Mouse (Mus musculus): ENCODE results near the gene Rgl2.
"Not testable (repeated sequence)": the region's sequence is repeated elsewhere in the genome, so short reads cannot be mapped to it uniquely, and the experiment has no call there.

Rgl2 gene

DNA sequence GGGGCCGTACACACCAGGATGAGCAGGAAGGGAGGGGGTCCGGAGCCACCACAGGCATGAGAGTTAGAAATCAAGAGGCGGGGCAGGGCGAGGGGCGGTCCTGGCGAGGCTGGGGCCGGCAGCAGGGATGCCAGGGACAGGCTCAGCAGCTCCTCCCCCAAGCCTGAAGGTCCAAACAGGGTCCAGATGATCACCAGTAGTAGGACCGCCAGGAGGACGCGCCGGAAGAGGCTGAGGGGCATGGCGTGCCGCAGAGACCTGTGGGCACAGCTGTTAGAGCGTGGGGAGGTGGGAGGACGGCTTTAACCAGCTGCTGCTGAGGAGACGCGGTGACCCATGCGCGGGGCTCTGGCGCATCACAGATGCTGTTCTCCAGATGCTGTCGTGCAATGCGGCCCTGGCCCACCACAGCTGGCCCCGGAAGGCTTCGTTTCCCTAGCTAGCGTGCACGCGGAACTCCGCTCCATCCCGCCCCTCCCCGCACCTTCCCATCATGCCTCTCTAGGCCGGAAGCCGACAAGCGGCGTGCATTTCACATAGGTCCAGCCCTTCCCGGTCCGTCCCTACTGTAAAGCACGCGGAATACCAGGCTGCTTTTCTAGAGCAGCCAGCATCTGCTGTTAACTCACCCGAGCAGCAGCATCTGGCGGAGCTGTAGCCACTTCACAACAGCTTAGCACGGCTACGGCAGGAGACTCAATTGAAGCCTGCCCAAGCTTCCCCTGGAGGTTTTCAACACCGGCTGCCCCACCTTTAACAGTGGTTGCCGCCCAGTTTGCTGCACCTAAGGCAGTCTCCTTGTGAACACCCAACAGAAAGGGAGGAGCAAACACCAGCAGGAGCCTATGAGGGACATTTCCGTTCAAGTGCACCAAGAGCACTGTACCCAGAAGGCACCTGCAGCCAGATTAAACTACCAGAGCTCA is 21.9 kb downstream of the Rgl2 start, which contains the start of gene B3galt4:
Gene B3galt4, minus strand, starts transcription at position 468 of the 926 bp plus-strand sequence.
- DNase-seq: peak; percentile 87

- not testable (repeated sequence) for DNase-seq
Measured at GRCm38 (mm10) chr17:33952015-33952414, 22.7 kb downstream of the Rgl2 start.

GRCm38 (mm10) chr17:33952879-33953278 is 23.5 kb downstream of the Rgl2 start:
- no peak for DNase-seq

- no peak for DNase-seq
Measured at GRCm38 (mm10) chr17:33953310-33953709, 24.0 kb downstream of the Rgl2 start.

GRCm38 (mm10) chr17:33953961-33954565 is 24.7 kb downstream of the Rgl2 start:
- DNase-seq: no peak

GRCm38 (mm10) chr17:33954646-33955554 is 25.6 kb downstream of the Rgl2 start:
- DNase-seq: no peak

- DNase-seq: peak; percentile 87
Measured at GRCm38 (mm10) chr17:33955555-33956214, 26.3 kb downstream of the Rgl2 start, which contains the start of the genes Vps52 and Rps18. Vps52 (plus strand) TSS chr17:33955812. Rps18 (minus strand) TSS chr17:33956001.

GRCm38 (mm10) chr17:33956336-33956735 is 27.0 kb downstream of the Rgl2 start:
- no peak for DNase-seq

DNA sequence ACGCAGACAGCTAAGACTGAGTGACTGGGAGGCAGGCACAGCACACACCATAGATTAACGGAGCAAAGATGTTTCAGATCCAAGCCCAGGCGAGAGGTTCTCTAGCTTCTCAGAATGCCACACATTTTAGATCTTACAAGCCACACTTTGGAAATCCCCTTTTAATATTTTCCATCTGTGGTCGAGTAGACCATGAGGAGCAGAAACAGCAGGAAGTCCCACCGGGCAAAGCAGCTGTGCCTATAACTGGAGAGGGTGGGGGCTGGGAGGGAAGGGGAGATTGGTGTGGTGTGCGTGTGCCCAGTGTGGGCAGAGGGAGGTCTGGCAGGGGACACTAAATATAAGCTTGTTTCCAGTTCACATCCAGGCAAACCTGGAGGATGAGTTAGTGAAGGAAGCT is 28.1 kb downstream of the Rgl2 start:
- no peak for DNase-seq

GRCm38 (mm10) chr17:33958451-33958850 is 29.1 kb downstream of the Rgl2 start:
- no peak for DNase-seq

- no peak for DNase-seq
Measured at GRCm38 (mm10) chr17:33959135-33959534, 29.8 kb downstream of the Rgl2 start.

DNA sequence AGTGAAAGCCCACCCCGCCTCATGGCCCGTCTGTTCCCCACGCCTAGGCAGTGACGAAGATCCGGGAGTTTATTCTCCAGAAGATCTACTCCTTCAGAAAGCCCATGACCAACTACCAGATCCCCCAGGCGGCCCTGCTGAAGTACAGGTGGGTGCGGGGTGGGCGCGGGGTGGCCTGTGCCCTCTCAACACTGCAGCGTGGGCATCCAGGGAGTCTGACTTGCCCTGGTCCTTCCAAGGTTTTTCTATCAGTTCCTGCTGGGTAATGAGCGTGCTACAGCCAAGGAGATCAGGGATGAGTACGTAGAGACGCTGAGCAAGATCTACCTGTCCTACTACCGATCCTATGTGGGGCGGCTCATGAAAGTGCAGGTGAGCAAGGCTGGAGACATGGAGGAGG is 30.6 kb downstream of the Rgl2 start:
- no peak for DNase-seq

DNA sequence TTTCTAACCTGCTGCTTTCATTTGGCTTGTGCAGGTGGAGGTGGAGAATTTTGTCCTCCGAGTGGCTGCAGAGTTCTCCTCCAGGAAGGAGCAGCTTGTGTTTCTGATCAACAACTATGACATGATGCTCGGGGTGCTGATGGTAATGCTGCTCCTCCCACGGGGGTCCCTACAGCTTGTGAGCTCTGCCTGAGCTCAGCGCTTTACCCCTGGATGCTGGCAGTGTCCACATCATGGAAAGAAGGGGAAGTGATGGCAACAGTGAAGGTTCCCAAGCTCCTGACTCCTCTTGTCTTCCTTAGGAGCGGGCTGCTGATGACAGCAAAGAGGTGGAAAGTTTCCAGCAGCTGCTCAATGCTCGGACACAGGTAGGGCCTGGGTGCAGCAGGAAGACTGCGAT is 33.5 kb downstream of the Rgl2 start:
- no peak for DNase-seq

GRCm38 (mm10) chr17:33965082-33965845 is 35.9 kb downstream of the Rgl2 start:
- DNase-seq: no peak

- no peak for DNase-seq
Measured at GRCm38 (mm10) chr17:33965846-33966550, 36.7 kb downstream of the Rgl2 start.

DNA sequence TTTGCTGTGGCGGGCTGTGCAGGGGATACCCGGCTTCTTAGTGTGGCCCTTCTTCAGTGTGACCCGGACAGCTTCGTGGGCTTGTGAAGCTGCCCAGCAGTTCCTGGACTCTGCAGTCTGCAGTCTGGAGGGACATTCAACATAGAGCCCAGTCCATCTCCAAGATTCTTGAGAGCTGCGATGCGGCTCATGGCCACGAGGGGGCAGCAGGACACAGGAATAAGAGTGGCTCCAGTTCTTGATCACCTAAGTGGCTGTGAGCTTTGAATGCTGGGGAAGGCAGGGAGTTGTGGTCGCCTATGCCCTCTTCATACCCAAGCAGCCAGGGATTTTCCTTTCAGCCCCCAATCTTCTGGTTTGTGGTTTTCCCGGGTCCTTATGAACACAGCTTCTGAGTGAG is 39.1 kb downstream of the Rgl2 start:
- DNase-seq: peak; percentile 68

- no peak for DNase-seq
Measured at GRCm38 (mm10) chr17:33968927-33969326, 39.6 kb downstream of the Rgl2 start.

DNA sequence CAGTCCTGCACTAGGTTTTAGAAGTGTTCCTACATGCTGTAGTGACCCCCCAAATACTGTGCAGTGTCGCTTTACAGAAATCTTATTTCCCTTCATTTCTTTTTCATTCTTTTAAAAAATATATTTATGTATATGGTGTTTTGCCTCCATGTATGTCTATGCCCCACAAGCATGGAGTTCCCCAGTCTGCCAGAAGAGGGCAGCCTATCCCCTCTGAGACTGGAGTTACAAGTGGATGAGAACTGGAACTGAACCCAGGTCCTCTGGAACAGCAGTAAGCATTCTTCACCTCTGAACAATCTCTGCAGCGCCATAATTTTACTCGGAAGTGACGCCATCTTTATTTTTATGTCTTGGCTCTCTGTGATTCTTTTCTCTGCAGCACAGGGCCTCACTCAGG is 40.1 kb downstream of the Rgl2 start:
- no peak for DNase-seq

DNA sequence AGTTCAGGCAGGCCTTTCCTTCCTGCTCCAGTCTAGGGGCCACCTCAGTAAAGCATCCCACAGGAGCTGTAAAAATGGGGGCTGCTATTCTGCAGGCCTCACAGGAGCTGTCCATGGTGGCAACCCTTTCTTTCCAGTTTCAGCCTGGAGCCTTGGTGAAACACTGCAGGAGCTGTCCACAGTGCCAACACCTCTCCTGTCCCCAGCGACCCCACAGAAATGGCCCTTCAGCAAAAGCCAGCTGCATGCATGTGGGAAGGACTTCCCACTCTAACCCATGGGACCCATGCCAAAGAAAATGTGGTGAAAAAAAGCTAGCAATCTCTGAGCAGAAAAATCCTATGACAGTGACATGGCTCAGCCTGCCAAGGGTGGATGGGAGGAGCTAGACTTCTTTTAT is 43.3 kb downstream of the Rgl2 start:
- no peak for DNase-seq

DNA sequence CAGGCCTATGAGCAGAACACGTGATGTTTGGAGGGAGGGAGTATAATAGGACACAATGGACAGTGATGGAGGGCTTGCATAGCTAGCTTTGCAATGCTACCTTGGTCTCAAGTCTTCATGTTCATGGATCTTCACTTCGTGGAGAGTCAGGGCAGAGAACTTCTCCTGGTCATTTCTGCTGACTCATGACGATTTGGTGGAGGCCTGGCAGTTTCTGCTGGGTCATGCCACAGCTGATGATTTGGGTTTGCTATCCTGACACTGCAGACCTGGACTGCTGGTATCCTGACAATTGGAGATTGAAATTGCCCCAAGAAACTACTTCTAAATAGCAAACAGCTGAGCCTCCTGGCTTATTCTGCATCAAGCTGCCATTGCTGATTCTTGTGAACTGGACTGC is 44.2 kb downstream of the Rgl2 start:
- no peak for DNase-seq

All from right cerebral cortex, postnatal 14 days (tissue).